Mouse (Mus musculus): ENCODE measurements at regions not wholly inside any gene's neighbourhood (a gene's known extent, or its start where the extent isn't known, plus 50 kb on each side); places are given as distances from the start of the nearest gene placed in this dataset.
A peak's percentile ranks its signal among the peaks of the same experiment; 100 is the strongest.

DNA sequence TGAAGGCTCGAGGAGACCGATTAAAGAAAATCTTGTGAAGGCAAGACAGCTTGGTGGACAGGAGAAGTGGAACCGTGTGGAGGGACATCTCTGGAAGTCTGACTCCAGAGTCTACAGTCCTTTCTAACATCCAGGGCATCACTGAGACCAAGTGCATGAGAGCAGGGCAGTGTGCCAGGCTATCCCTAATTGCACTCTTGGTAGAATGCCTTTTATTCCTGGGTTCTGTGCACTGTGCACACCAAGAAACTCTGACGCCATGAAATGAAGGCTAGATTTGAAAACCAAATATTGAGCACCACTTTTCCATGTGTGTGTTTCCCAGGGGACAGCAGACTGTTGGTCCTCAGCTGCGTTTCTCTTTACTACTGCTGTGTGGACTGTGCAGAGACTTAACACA is 143.1 kb upstream of the Runx1 start:
- Histone ChIP-seq H3K27me3 (replicated peaks; ENCODE audit: control insufficient read depth, insufficient read depth, low read length) (no peaks in the 10 kb centered on the region), H3K9ac (ENCODE audit: low read length) (no peak overlapping the region), H3K4me3 (ENCODE audit: low read depth, low read length) (no peak overlapping the region), H3K4me2 (ENCODE audit: low read length) (no peak overlapping the region), H3K36me3 (ENCODE audit: control insufficient read depth, insufficient read depth, low read length) (no peaks in the 10 kb centered on the region), H3K4me1 (replicated peaks; ENCODE audit: control insufficient read depth, insufficient read depth, low read length) (no peaks in the 10 kb centered on the region), H3K27ac (ENCODE audit: low read depth) (no peak overlapping the region), H3K9me3 (ENCODE audit: control insufficient read depth, low read length) (no peaks in the 10 kb centered on the region)
- DNase-seq (ENCODE audit: low spot score) (no peak), ATAC-seq (replicated peaks; ENCODE audit: low FRiP score, low TSS enrichment, low read depth) (no peak)
- 91% methylated on average over 5 of the region's 5 CpGs for WGBS

DNA sequence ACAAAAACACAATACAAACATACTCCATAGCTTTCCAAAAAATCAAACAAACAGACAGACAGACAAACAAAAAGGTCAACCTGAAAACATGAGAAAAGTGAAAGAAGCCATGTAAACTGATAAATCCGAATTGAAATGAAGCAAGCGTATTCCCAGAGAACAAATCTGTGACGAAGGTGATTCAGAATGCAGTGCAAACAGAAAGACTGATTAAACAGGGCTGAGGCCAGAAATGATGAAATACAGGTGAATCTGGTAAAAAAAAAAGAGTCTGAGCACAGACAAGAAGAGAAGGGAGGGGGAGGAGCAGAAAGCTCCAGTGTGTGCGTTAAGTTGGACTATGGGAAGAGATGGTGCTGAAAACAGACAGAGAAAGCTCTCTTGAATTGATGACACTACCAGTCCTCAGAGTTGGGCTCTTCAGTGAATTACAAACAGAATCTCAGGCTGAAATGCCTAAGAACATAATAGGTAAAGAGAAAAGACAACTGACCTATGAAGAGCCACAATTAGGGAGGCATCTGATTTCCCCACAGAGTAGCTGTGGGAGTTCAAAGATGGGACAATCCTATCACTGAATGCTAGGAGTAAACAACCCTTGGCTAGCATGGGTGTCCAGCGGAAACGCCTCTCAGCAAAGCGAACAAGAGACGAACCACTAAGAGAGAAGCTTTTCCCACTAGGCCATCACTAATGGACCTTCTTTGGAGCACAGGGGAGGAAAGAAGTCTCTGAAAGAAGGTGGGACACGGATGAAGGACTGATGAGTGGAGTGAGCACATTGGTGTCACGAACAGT is 140.3 kb upstream of the Runx1 start:
- H3K4me3 ChIP-seq (ENCODE audit: low read depth, low read length): no peak overlapping the region
- WGBS: 75% methylated on average over 10 of the region's 10 CpGs
- H3K27ac ChIP-seq (ENCODE audit: low read depth): no peak overlapping the region

DNA sequence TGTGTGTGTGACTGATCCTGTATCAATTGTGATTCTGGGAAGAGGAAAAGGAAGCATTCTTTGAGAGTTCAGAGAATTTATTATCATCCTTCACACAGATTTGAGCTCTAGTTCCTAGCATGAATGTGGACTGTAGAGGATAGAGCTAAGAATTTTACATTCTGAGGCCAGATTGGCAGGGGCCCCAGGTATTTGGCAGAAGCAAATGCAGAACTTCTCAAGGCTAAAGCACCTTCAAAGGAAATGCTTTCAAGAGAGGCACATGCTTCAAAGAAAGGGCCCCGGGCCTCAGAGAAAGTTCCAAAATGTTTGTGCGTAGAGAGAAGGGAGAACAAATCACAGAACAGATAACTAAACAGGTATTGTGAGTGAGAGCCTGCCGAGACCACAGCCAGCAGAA is 139.7 kb upstream of the Runx1 start:
- H3K9ac ChIP-seq (ENCODE audit: low read length): no peak overlapping the region
- no peaks in the 10 kb centered on the region for H3K27me3 ChIP-seq (replicated peaks; ENCODE audit: control insufficient read depth, insufficient read depth, low read length)
- H3K27ac ChIP-seq (ENCODE audit: low read depth): no peak overlapping the region
- 53% methylated on average over 3 of the region's 3 CpGs for WGBS
- H3K4me1 ChIP-seq (replicated peaks; ENCODE audit: control insufficient read depth, insufficient read depth, low read length): no peaks in the 10 kb centered on the region
- H3K4me2 ChIP-seq (ENCODE audit: low read length): no peak overlapping the region
- H3K9me3 ChIP-seq (ENCODE audit: control insufficient read depth, low read length): no peaks in the 10 kb centered on the region
- H3K36me3 ChIP-seq (ENCODE audit: control insufficient read depth, insufficient read depth, low read length): no peaks in the 10 kb centered on the region
- H3K4me3 ChIP-seq (ENCODE audit: low read depth, low read length): no peak overlapping the region
- DNase-seq (ENCODE audit: low spot score): no peak
- no peak for ATAC-seq (replicated peaks; ENCODE audit: low FRiP score, low TSS enrichment, low read depth)

More for the DNA sequence above, 140.3 kb upstream of the Runx1 start:
- no peaks in the 10 kb centered on the region for H3K36me3 ChIP-seq (ENCODE audit: control insufficient read depth, insufficient read depth, low read length)
- ATAC-seq (replicated peaks; ENCODE audit: low FRiP score, low TSS enrichment, low read depth): no peak
- H3K9me3 ChIP-seq (ENCODE audit: control insufficient read depth, low read length): no peaks in the 10 kb centered on the region
- no peak overlapping the region for H3K4me2 ChIP-seq (ENCODE audit: low read length)
- DNase-seq (ENCODE audit: low spot score): no peak
- H3K9ac ChIP-seq (ENCODE audit: low read length): no peak overlapping the region
- H3K4me1 ChIP-seq (replicated peaks; ENCODE audit: control insufficient read depth, insufficient read depth, low read length): no peaks in the 10 kb centered on the region
- H3K27me3 ChIP-seq (replicated peaks; ENCODE audit: control insufficient read depth, insufficient read depth, low read length): no peaks in the 10 kb centered on the region

DNA sequence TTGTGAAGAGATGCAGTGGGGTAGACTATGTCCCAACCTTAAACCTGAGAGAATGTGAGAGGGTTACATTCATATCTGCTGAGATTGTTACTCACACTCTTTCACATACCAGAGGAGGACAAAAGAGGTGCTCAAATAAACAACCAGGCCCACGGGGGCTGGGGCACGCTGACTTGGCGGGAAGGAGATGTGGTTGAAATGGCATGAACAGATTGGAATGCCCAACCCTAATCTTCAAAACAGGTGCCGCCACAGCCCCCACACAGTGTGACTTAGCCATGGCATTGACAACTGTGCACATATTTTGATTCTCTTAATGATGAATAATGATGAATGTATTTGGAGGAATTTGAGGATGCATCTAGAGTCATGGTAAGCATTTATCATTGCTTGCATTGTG is 137.6 kb upstream of the Runx1 start:
- ATAC-seq (replicated peaks; ENCODE audit: low FRiP score, low TSS enrichment, low read depth) (no peak), DNase-seq (ENCODE audit: low spot score) (no peak)
- Histone ChIP-seq H3K4me2 (ENCODE audit: low read length) (no peak overlapping the region), H3K27me3 (replicated peaks; ENCODE audit: control insufficient read depth, insufficient read depth, low read length) (no peaks in the 10 kb centered on the region), H3K9ac (ENCODE audit: low read length) (no peak overlapping the region), H3K27ac (ENCODE audit: low read depth) (no peak overlapping the region), H3K4me1 (replicated peaks; ENCODE audit: control insufficient read depth, insufficient read depth, low read length) (no peaks in the 10 kb centered on the region), H3K9me3 (ENCODE audit: control insufficient read depth, low read length) (no peaks in the 10 kb centered on the region), H3K4me3 (ENCODE audit: low read depth, low read length) (no peak overlapping the region), H3K36me3 (ENCODE audit: control insufficient read depth, insufficient read depth, low read length) (no peaks in the 10 kb centered on the region)
- 84% methylated on average over 4 of the region's 4 CpGs for WGBS

DNA sequence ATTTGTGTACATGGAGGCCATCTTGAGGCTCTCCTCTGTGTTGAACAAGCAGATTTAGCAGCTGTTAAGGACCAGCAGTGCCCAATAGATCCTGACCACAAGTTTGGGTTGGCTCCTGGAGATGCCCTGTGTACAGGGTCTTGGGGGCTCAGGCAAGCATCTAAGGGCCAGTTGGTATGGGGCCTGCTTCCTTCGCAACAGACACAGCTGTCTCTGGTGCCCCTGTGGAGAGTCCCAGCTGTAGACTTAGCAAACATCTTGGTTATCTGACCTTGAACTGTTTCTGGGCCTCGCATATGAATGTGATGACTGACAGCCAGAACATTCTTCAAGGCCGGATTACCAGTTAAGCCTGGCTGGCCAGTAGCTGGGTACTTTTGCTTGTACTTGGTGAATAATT is 135.4 kb upstream of the Runx1 start:
- Histone ChIP-seq H3K27ac (ENCODE audit: low read depth) (no peak overlapping the region), H3K36me3 (ENCODE audit: control insufficient read depth, insufficient read depth, low read length) (no peaks in the 10 kb centered on the region), H3K27me3 (replicated peaks; ENCODE audit: control insufficient read depth, insufficient read depth, low read length) (no peaks in the 10 kb centered on the region), H3K4me1 (replicated peaks; ENCODE audit: control insufficient read depth, insufficient read depth, low read length) (0 out of 2 replicates have a peak, but pooled peaks cover 3% of the 10 kb centered on the region), H3K9ac (ENCODE audit: low read length) (no peak overlapping the region), H3K4me2 (ENCODE audit: low read length) (no peak overlapping the region), H3K9me3 (ENCODE audit: control insufficient read depth, low read length) (no peaks in the 10 kb centered on the region), H3K4me3 (ENCODE audit: low read depth, low read length) (no peak overlapping the region)
- ATAC-seq (replicated peaks; ENCODE audit: low FRiP score, low TSS enrichment, low read depth) (no peak), DNase-seq (ENCODE audit: low spot score) (no peak)
- WGBS: 65% methylated on average over 3 of the region's 3 CpGs

DNA sequence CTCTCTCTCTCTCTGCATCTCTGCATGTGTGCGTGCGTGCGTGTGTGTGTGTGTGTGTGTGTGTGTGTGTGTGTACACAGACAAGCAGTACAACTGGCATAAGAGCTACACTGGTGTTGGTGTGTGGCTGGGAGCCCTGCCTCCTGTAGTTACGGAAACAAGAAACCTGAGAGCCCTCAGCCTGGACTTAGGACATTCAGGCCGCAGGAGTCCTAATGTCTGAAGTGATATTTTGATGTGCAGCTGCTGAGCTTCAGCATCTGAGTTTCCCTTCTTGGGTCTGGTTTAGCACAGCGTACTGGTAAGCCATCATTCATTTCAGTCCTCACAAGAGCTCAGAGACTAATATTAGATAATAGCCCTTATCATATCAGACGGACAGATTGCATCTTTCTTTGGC is 134.8 kb upstream of the Runx1 start:
- no peak for ATAC-seq (replicated peaks; ENCODE audit: low FRiP score, low TSS enrichment, low read depth)
- Histone ChIP-seq H3K4me2 (ENCODE audit: low read length) (no peak overlapping the region), H3K9ac (ENCODE audit: low read length) (no peak overlapping the region), H3K4me1 (replicated peaks; ENCODE audit: control insufficient read depth, insufficient read depth, low read length) (0 out of 2 replicates have a peak, but pooled peaks cover 6% of the 10 kb centered on the region), H3K27me3 (replicated peaks; ENCODE audit: control insufficient read depth, insufficient read depth, low read length) (no peaks in the 10 kb centered on the region), H3K36me3 (ENCODE audit: control insufficient read depth, insufficient read depth, low read length) (no peaks in the 10 kb centered on the region), H3K27ac (ENCODE audit: low read depth) (no peak overlapping the region), H3K9me3 (ENCODE audit: control insufficient read depth, low read length) (no peaks in the 10 kb centered on the region), H3K4me3 (ENCODE audit: low read depth, low read length) (no peak overlapping the region)
- 74% methylated on average over 7 of the region's 7 CpGs for WGBS
- DNase-seq (ENCODE audit: low spot score): no peak

DNA sequence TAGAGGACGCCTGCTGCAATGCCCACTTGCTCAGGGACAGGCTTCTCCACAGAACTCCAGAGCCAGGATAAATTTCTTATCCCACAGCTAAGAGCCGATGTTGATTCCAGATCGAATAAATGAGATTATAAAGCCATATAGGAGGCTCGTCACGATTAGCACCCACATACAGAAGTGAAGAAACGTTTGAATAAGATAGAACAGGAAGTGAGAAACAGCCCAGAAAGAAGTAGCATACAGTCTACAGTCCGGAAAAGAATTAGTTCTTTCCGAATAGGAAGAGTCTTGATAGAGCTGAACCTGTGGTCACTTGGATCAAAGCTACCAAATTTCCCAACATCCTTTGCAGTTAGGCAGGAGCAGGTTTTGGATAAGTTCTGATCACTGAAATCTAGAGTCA is 133.0 kb upstream of the Runx1 start:
- no peak overlapping the region for H3K4me3 ChIP-seq (ENCODE audit: low read depth, low read length)
- H3K4me1 ChIP-seq (replicated peaks; ENCODE audit: control insufficient read depth, insufficient read depth, low read length): peaks cover 22% of the 10 kb centered on the region
- DNase-seq (ENCODE audit: low spot score): no peak
- H3K4me2 ChIP-seq (ENCODE audit: low read length): no peak overlapping the region
- ATAC-seq (replicated peaks; ENCODE audit: low FRiP score, low TSS enrichment, low read depth): no peak
- H3K27ac ChIP-seq (ENCODE audit: low read depth): no peak overlapping the region
- no peak overlapping the region for H3K9ac ChIP-seq (ENCODE audit: low read length)
- H3K9me3 ChIP-seq (ENCODE audit: control insufficient read depth, low read length): no peaks in the 10 kb centered on the region
- no peaks in the 10 kb centered on the region for H3K27me3 ChIP-seq (replicated peaks; ENCODE audit: control insufficient read depth, insufficient read depth, low read length)
- WGBS: 85% methylated on average over 8 of the region's 8 CpGs
- no peaks in the 10 kb centered on the region for H3K36me3 ChIP-seq (ENCODE audit: control insufficient read depth, insufficient read depth, low read length)

DNA sequence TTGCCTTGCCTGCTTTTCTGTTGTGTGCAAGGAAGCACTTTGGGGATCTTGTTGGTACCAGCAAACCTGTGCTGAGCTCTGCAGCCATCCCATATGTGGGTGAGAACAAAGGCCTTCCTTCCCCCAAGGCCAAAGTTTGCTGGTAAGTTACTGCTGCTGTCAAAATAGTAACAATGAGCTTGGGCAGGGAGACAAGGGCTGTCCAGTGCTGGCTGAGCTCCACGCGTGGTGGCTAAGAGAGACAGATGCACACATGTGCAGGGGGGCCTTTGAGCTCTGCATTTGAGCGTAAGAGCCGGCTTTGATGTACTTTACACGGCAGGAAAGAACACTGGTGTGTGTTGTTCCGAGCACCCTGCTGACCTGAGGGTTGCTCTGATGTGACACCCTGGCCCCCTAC is 132.2 kb upstream of the Runx1 start:
- H3K27me3 ChIP-seq (replicated peaks; ENCODE audit: control insufficient read depth, insufficient read depth, low read length): no peaks in the 10 kb centered on the region
- 58% methylated on average over 6 of the region's 6 CpGs for WGBS
- no peak for ATAC-seq (replicated peaks; ENCODE audit: low FRiP score, low TSS enrichment, low read depth)
- no peak for DNase-seq (ENCODE audit: low spot score)
- no peaks in the 10 kb centered on the region for H3K9me3 ChIP-seq (ENCODE audit: control insufficient read depth, low read length)
- H3K4me1 ChIP-seq (replicated peaks; ENCODE audit: control insufficient read depth, insufficient read depth, low read length): peaks cover 27% of the 10 kb centered on the region
- no peak overlapping the region for H3K9ac ChIP-seq (ENCODE audit: low read length)
- H3K4me2 ChIP-seq (ENCODE audit: low read length): no peak overlapping the region
- H3K36me3 ChIP-seq (ENCODE audit: control insufficient read depth, insufficient read depth, low read length): no peaks in the 10 kb centered on the region
- H3K4me3 ChIP-seq (ENCODE audit: low read depth, low read length): no peak overlapping the region
- H3K27ac ChIP-seq (ENCODE audit: low read depth): no peak overlapping the region

DNA sequence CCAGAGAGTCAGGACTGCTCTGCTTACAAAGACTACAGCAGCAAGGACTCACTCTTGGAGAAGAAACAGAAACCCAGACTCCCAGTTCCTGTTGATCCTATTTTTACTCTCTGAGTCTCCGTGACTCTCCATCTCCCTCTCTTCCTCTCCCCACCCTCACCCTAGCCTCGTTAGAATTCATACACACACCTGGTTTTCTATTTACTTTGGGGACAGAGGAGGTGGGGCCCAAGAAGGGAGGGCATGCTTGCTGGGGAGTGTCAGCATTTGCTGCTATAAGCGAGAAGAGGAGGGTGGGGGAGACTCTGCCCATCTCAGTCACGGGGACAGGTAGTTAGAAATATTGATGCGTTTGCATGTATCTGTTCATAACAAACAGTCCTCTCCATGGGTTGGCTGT is 129.6 kb upstream of the Runx1 start:
- peak overlapping the region; percentile 0; the same call in 1 of the 2 replicates for H3K27ac ChIP-seq (ENCODE audit: low read depth)
- no peaks in the 10 kb centered on the region for H3K9me3 ChIP-seq (ENCODE audit: control insufficient read depth, low read length)
- no peaks in the 10 kb centered on the region for H3K36me3 ChIP-seq (ENCODE audit: control insufficient read depth, insufficient read depth, low read length)
- no peak overlapping the region for H3K4me2 ChIP-seq (ENCODE audit: low read length)
- ATAC-seq (replicated peaks; ENCODE audit: low FRiP score, low TSS enrichment, low read depth) (peak; percentile 72), DNase-seq (ENCODE audit: low spot score) (no peak)
- 22% methylated on average over 5 of the region's 5 CpGs for WGBS
- H3K4me1 ChIP-seq (replicated peaks; ENCODE audit: control insufficient read depth, insufficient read depth, low read length): peaks cover 45% of the 10 kb centered on the region
- no peak overlapping the region for H3K9ac ChIP-seq (ENCODE audit: low read length)
- no peak overlapping the region for H3K4me3 ChIP-seq (ENCODE audit: low read depth, low read length)
- H3K27me3 ChIP-seq (replicated peaks; ENCODE audit: control insufficient read depth, insufficient read depth, low read length): no peaks in the 10 kb centered on the region

Data from intestine, embryonic 14.5 days (tissue).